Mouse (Mus musculus): ENCODE results near the gene Nhsl2. TPM values are rescaled to one million over a fixed set of nuclear protein-coding genes. Genes with fewer than 3 reads are reported as not detected.
"Not testable (repeated sequence)": the region's sequence is repeated elsewhere in the genome, so short reads cannot be mapped to it uniquely, and the experiment has no call there.

Gene Nhsl2
- polyA plus RNA-seq, 1 experiment from 2014 or later, result 9.9 TPM

GRCm38 (mm10) chrX:102109349-102109748 lies 260.2 kb downstream of the Nhsl2 start:
- not testable (repeated sequence) for H3K36me3 ChIP-seq (ENCODE audit: control insufficient read depth, insufficient read depth, low read length); H3K4me3 ChIP-seq (ENCODE audit: low read depth, low read length); H3K27me3 ChIP-seq (replicated peaks; ENCODE audit: control insufficient read depth, insufficient read depth, low read length); H3K9me3 ChIP-seq (ENCODE audit: control insufficient read depth, low read length); DNase-seq (ENCODE audit: low spot score); H3K27ac ChIP-seq (replicated peaks; ENCODE audit: low read depth, low read length); H3K4me2 ChIP-seq (ENCODE audit: low read depth, low read length); H3K9ac ChIP-seq (ENCODE audit: low read depth, low read length); H3K4me1 ChIP-seq (ENCODE audit: control insufficient read depth, insufficient read depth, low read length); ATAC-seq (ENCODE audit: low read depth)
- 82% methylated on average over 5 of the region's 5 CpGs for WGBS

GRCm38 (mm10) chrX:102115676-102116075 lies 266.5 kb downstream of the Nhsl2 start:
- peaks cover 9% of the 10 kb centered on the region for H3K27me3 ChIP-seq (replicated peaks; ENCODE audit: control insufficient read depth, insufficient read depth, low read length)
- H3K4me1 ChIP-seq (ENCODE audit: control insufficient read depth, insufficient read depth, low read length), result no peaks in the 10 kb centered on the region
- no peak overlapping the region for H3K4me3 ChIP-seq (ENCODE audit: low read depth, low read length)
- H3K4me2 ChIP-seq (ENCODE audit: low read depth, low read length), result no peak overlapping the region
- DNase-seq (ENCODE audit: low spot score) (no peak), ATAC-seq (ENCODE audit: low read depth) (no peak)
- no peak overlapping the region for H3K9ac ChIP-seq (ENCODE audit: low read depth, low read length)
- H3K36me3 ChIP-seq (ENCODE audit: control insufficient read depth, insufficient read depth, low read length), result no peaks in the 10 kb centered on the region
- no peaks in the 10 kb centered on the region for H3K9me3 ChIP-seq (ENCODE audit: control insufficient read depth, low read length)
- H3K27ac ChIP-seq (replicated peaks; ENCODE audit: low read depth, low read length), result no peak overlapping the region
- 52% methylated on average over 4 of the region's 4 CpGs for WGBS

- Histone ChIP-seq H3K4me2 (ENCODE audit: low read depth, low read length) (peak within 1 kb of the TSS; percentile 64), H3K27ac (replicated peaks; ENCODE audit: low read depth, low read length) (no peak within 1 kb of the TSS)
- ATAC-seq (ENCODE audit: low read depth), result peak; percentile 100
Observed at GRCm38 (mm10) chrX:102119042-102119864, 270.1 kb downstream of the Nhsl2 start, which contains the start of gene Pin4. Gene Pin4 (plus strand): TSS chrX:102119447.

GRCm38 (mm10) chrX:102121321-102121720 lies 272.1 kb downstream of the Nhsl2 start:
- no peak overlapping the region for H3K4me2 ChIP-seq (ENCODE audit: low read depth, low read length)
- ATAC-seq (ENCODE audit: low read depth) (no peak), DNase-seq (ENCODE audit: low spot score) (no peak)
- no peaks in the 10 kb centered on the region for H3K9me3 ChIP-seq (ENCODE audit: control insufficient read depth, low read length)
- no peaks in the 10 kb centered on the region; the same call in 1 of the 2 replicates for H3K27me3 ChIP-seq (replicated peaks; ENCODE audit: control insufficient read depth, insufficient read depth, low read length)
- no peak overlapping the region for H3K9ac ChIP-seq (ENCODE audit: low read depth, low read length)
- H3K4me1 ChIP-seq (ENCODE audit: control insufficient read depth, insufficient read depth, low read length), result no peaks in the 10 kb centered on the region
- peaks cover 8% of the 10 kb centered on the region; the same call in 1 of the 2 replicates for H3K36me3 ChIP-seq (ENCODE audit: control insufficient read depth, insufficient read depth, low read length)
- H3K27ac ChIP-seq (replicated peaks; ENCODE audit: low read depth, low read length), result no peak overlapping the region
- no peak overlapping the region for H3K4me3 ChIP-seq (ENCODE audit: low read depth, low read length)
- 79% methylated on average over 2 of the region's 2 CpGs for WGBS

More at GRCm38 (mm10) chrX:102119042-102119864, 270.1 kb downstream of the Nhsl2 start, which contains the start of gene Pin4:
- H3K4me3 ChIP-seq (ENCODE audit: low read depth, low read length), result peak within 1 kb of the TSS; percentile 59
- DNase-seq (ENCODE audit: low spot score), result peak; percentile 98
- H3K9ac ChIP-seq (ENCODE audit: low read depth, low read length), result peak within 1 kb of the TSS; percentile 71
- H3K9me3 ChIP-seq (ENCODE audit: control insufficient read depth, low read length), result no peaks in the 10 kb centered on the region
- no peaks in the 10 kb centered on the region for H3K4me1 ChIP-seq (ENCODE audit: control insufficient read depth, insufficient read depth, low read length)
- peaks cover 4% of the 10 kb centered on the region; the same call in 1 of the 2 replicates for H3K36me3 ChIP-seq (ENCODE audit: control insufficient read depth, insufficient read depth, low read length)
- 23% methylated on average over 29 of the region's 30 CpGs for WGBS
- H3K27me3 ChIP-seq (replicated peaks; ENCODE audit: control insufficient read depth, insufficient read depth, low read length), result peaks cover 5% of the 10 kb centered on the region; the same call in 1 of the 2 replicates

- Histone ChIP-seq H3K9ac (ENCODE audit: low read depth, low read length) (no peak overlapping the region), H3K9me3 (ENCODE audit: control insufficient read depth, low read length) (no peaks in the 10 kb centered on the region), H3K4me2 (ENCODE audit: low read depth, low read length) (no peak overlapping the region), H3K4me1 (ENCODE audit: control insufficient read depth, insufficient read depth, low read length) (no peaks in the 10 kb centered on the region), H3K4me3 (ENCODE audit: low read depth, low read length) (no peak overlapping the region), H3K36me3 (ENCODE audit: control insufficient read depth, insufficient read depth, low read length) (peaks cover 25% of the 10 kb centered on the region; the same call in 1 of the 2 replicates), H3K27ac (replicated peaks; ENCODE audit: low read depth, low read length) (no peak overlapping the region), H3K27me3 (replicated peaks; ENCODE audit: control insufficient read depth, insufficient read depth, low read length) (0 out of 2 replicates have a peak, but pooled peaks cover 7% of the 10 kb centered on the region)
- no peak for DNase-seq (ENCODE audit: low spot score)
- WGBS, result 78% methylated on average over 1 of the region's 1 CpGs
- no peak for ATAC-seq (ENCODE audit: low read depth)
Observed at GRCm38 (mm10) chrX:102141157-102141556, 292.0 kb downstream of the Nhsl2 start.

Small RNA genes within 50 kb of the gene (microRNA-seq; reads per million reads assigned to microRNA genes)
- gene Gm27843 (ENCODE audit: borderline number of aligned reads), result not detected

Other genes starting within 250 kb of the Nhsl2 start
- gene Ogt, start 209.3 kb upstream of the Nhsl2 start, polyA plus RNA-seq (2014; fragmentation: Nextera tagmentation; extraction: Ambion mirVana), result 182 and 200 TPM in 2 replicates
- gene Cxcr3, start 115.1 kb upstream of the Nhsl2 start, polyA plus RNA-seq (2014; fragmentation: Nextera tagmentation; extraction: Ambion mirVana), result 0.58 and 0.82 TPM in 2 replicates
- gene Gm4779, start 55.0 kb upstream of the Nhsl2 start, polyA plus RNA-seq (2014; fragmentation: Nextera tagmentation; extraction: Ambion mirVana), result 0.12 and 0.18 TPM in 2 replicates
- gene 8030474K03Rik, start 54.7 kb upstream of the Nhsl2 start, polyA plus RNA-seq (2014; fragmentation: Nextera tagmentation; extraction: Ambion mirVana), result 0.22 TPM in 1 of 2 replicates, not detected in the other
- gene Rtl5, start 221.9 kb downstream of the Nhsl2 start, polyA plus RNA-seq (2014; fragmentation: Nextera tagmentation; extraction: Ambion mirVana), result 0.92 and 1.3 TPM in 2 replicates

Data from embryonic facial prominence, embryonic 14.5 days (tissue).